Mouse (Mus musculus) G1E (cell line): ENCODE results near the gene Ate1.

Experiments
- CTCF ChIP-seq: IDR thresholded peaks from 2 replicates; pipeline ENCODE4 v1.5.1; 2012; ENCODE audit warnings: low read depth, low read length, inconsistent platforms, mixed read lengths
- GATA1 ChIP-seq: IDR thresholded peaks from 2 replicates; pipeline ENCODE4 v1.6.1; 2012; ENCODE audit warnings: borderline replicate concordance, low read length, inconsistent platforms, mixed read lengths
- GATA2 ChIP-seq: IDR thresholded peaks from 2 replicates; pipeline ENCODE4 v1.6.1; 2012; ENCODE audit warnings: low read depth, low read length, inconsistent platforms, borderline replicate concordance

GRCm38 (mm10) chr7:130368827-130369641 is 151.1 kb downstream of the Ate1 start:
- TF ChIP-seq GATA1 (no peak), CTCF (no peak), GATA2 (no peak)
